Mouse (Mus musculus): Measurements from ENCODE around the gene Has3. TPM values are rescaled to one million over a fixed set of nuclear protein-coding genes. Genes with fewer than 3 reads are reported as not detected.

Has3 gene
- total RNA-seq (2014; rRNA removed; ENCODE audit: low replicate concordance) (2.5 and 4.6 TPM in 2 replicates), polyA plus RNA-seq (2015; fragmentation: Nextera tagmentation; extraction: Ambion mirVana) (0.11 and 0.14 TPM in 2 replicates)

DNA sequence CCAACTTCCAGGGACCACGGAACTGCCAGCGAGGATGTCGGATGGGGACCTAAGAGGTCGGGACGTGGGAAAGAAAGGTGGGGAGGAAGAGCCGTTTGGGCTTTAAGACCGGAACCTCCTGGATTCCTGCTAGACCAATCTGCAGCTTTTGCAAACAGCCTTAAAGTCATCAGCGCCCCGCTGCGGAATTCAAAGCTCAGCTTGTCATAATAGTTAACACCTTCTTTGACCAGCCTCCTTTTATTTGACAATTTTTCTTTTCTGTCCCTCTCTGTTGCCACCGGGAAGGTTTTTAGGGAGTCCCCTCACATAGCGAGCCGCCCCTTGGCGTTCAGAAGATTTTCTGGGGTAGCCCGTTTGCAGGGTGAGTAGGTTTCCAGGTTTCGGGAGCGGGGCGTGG lies at the start of gene Has3:
Gene Has3 (plus strand): TSS at position 192 of the 400 bp plus-strand sequence.
- WGBS, result 3% methylated on average over 18 of the region's 18 CpGs
- Histone ChIP-seq H3K27ac (ENCODE audit: low read depth) (no peak within 1 kb of the TSS), H3K4me3 (ENCODE audit: low read depth, low read length) (peak within 1 kb of the TSS; percentile 70), H3K4me1 (ENCODE audit: control insufficient read depth, insufficient read depth) (peaks cover 23% of the 10 kb centered on the region), H3K9ac (replicated peaks; ENCODE audit: low read depth, low read length) (peak within 1 kb of the TSS; percentile 54), H3K36me3 (replicated peaks; ENCODE audit: control insufficient read depth, insufficient read depth, low read length) (peaks cover 7% of the 10 kb centered on the region; the same call in 1 of the 2 replicates), H3K9me3 (replicated peaks; ENCODE audit: control insufficient read depth, low read length) (no peaks in the 10 kb centered on the region), H3K27me3 (ENCODE audit: control insufficient read depth, insufficient read depth, low read length) (no peaks in the 10 kb centered on the region), H3K4me2 (ENCODE audit: low read depth, low read length) (peak within 1 kb of the TSS; percentile 100)
- ATAC-seq (ENCODE audit: insufficient read depth, low read depth) (no peak), DNase-seq (ENCODE audit: low spot score) (no peak)
- TF ChIP-seq CTCF (IDR thresholded peaks at IDR 0.05; ENCODE audit: low read depth) (no peak), EP300 (IDR thresholded peaks at IDR 0.05; ENCODE audit: low read depth) (no peak)

DNA sequence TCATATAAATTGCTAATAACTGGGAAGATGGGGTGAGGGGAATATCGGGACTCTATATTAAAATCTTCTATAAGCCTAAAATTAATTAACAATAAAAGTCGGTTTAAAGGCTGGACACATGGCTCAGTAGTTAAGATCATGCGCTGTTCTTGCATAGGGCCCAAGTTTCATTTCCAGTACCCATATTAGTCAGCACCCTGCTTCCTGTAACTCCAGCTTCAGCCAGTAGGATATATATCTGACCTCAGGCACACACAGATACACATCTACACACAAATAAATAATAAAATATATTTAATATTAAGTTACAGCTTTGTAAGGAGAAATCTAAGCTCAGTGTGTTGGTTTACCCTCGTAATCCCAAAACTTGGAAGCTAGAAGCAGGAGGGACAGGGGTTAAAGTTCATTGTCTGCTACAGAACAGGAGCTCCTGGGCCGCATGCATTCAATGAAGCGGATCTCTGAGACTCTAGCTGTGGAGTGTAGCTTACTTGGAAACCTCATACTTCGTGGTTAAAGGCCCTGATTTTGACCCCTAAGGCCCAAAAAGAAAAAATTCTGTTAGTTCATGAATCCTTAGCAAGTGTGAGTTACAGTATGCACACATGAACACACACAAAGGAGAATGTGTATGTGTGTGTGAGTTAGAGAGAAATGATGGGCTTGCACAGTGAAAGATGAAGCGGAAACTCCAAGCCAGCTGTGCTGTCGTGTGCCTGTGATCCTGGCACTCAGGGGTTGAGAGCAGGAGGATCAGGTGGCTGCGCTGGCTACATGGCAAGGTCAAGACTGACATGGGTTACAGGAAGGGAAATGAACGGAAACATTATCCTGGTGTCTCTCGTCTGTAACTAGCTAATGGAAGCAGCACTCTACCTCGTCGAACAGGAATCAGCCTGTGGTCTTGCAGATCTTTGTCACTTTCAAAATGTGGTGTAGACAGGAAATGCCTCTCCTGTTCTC lies 49.2 kb upstream of the Has3 start:
- DNase-seq (ENCODE audit: low spot score), result no peak
- no peak for ATAC-seq (ENCODE audit: insufficient read depth, low read depth)
- WGBS, result 70% methylated on average over 14 of the region's 14 CpGs

DNA sequence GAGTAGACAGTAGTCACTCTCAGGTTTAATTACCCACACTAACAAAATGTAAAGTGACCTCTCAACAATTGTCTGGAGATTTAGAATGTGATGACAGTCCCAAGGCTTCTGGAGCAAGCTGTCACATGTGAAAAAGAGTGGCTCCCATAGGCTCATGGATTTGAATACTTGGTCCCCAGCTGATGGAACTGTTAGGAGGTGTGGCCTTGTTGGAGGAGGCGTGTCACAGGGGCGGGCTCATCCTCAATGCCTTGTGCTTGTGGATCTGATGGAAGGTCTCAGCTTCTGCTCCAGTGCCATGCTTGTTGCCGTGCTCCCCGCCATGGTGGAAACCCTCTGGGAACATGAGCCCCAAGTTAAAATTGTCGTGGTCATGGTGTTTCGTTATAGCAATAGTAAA lies 41.1 kb upstream of the Has3 start:
- no peaks in the 10 kb centered on the region for H3K4me1 ChIP-seq (ENCODE audit: control insufficient read depth, insufficient read depth)
- H3K27ac ChIP-seq (ENCODE audit: low read depth), result no peak overlapping the region
- no peak for TF ChIP-seq EP300 (IDR thresholded peaks at IDR 0.05; ENCODE audit: low read depth)
- TF ChIP-seq CTCF (IDR thresholded peaks at IDR 0.05; ENCODE audit: low read depth), result no peak
- DNase-seq (ENCODE audit: low spot score) (no peak), ATAC-seq (ENCODE audit: insufficient read depth, low read depth) (no peak)
- 0 out of 2 replicates have a peak, but pooled peaks cover 5% of the 10 kb centered on the region for H3K36me3 ChIP-seq (replicated peaks; ENCODE audit: control insufficient read depth, insufficient read depth, low read length)
- no peak overlapping the region for H3K9ac ChIP-seq (replicated peaks; ENCODE audit: low read depth, low read length)
- H3K27me3 ChIP-seq (ENCODE audit: control insufficient read depth, insufficient read depth, low read length), result no peaks in the 10 kb centered on the region
- H3K4me3 ChIP-seq (ENCODE audit: low read depth, low read length), result no peak overlapping the region
- WGBS, result 87% methylated on average over 6 of the region's 6 CpGs
- no peak overlapping the region for H3K4me2 ChIP-seq (ENCODE audit: low read depth, low read length)
- no peaks in the 10 kb centered on the region for H3K9me3 ChIP-seq (replicated peaks; ENCODE audit: control insufficient read depth, low read length)

More for the DNA sequence above, 49.2 kb upstream of the Has3 start:
- no peak overlapping the region for H3K9ac ChIP-seq (replicated peaks; ENCODE audit: low read depth, low read length)
- no peaks in the 10 kb centered on the region for H3K9me3 ChIP-seq (replicated peaks; ENCODE audit: control insufficient read depth, low read length)
- H3K36me3 ChIP-seq (replicated peaks; ENCODE audit: control insufficient read depth, insufficient read depth, low read length), result peaks cover 15% of the 10 kb centered on the region; the same call in 1 of the 2 replicates
- H3K4me3 ChIP-seq (ENCODE audit: low read depth, low read length), result no peak overlapping the region
- peaks cover 2% of the 10 kb centered on the region; the same call in 1 of the 2 replicates for H3K4me1 ChIP-seq (ENCODE audit: control insufficient read depth, insufficient read depth)
- H3K4me2 ChIP-seq (ENCODE audit: low read depth, low read length), result no peak overlapping the region
- no peak overlapping the region for H3K27ac ChIP-seq (ENCODE audit: low read depth)
- H3K27me3 ChIP-seq (ENCODE audit: control insufficient read depth, insufficient read depth, low read length), result no peaks in the 10 kb centered on the region
- TF ChIP-seq CTCF (IDR thresholded peaks at IDR 0.05; ENCODE audit: low read depth) (no peak), EP300 (IDR thresholded peaks at IDR 0.05; ENCODE audit: low read depth) (no peak)

DNA sequence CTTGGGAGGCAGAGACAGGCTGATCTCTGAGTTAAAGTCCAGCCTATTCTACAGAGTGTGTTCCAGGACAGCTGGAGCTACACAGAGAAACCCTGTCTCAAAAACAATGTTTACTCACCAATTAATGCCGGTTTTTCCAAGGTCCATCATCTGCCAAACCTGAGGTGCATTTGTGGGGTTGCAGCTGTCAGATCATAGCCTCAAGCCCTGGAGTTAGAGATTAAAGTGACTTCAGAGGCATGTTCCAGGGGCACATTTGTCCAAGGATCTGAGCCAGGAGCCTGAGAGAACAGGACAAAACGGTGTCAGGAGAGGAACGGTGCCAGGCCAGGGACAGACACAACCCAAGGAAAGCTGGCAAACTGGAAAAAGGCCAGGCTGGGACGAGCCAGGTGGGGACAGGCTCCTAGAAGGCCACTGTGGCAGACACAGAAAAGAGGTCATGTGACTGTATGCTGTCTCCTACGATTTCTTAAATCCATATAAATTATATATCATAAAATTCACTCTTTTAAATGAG lies 40.5 kb upstream of the Has3 start:
- 62% methylated on average over 5 of the region's 5 CpGs for WGBS
- Histone ChIP-seq H3K4me1 (ENCODE audit: control insufficient read depth, insufficient read depth) (peaks cover 3% of the 10 kb centered on the region; the same call in 1 of the 2 replicates), H3K27me3 (ENCODE audit: control insufficient read depth, insufficient read depth, low read length) (no peaks in the 10 kb centered on the region), H3K4me2 (ENCODE audit: low read depth, low read length) (no peak overlapping the region), H3K36me3 (replicated peaks; ENCODE audit: control insufficient read depth, insufficient read depth, low read length) (0 out of 2 replicates have a peak, but pooled peaks cover 5% of the 10 kb centered on the region), H3K4me3 (ENCODE audit: low read depth, low read length) (no peak overlapping the region), H3K9ac (replicated peaks; ENCODE audit: low read depth, low read length) (no peak overlapping the region), H3K27ac (ENCODE audit: low read depth) (no peak overlapping the region), H3K9me3 (replicated peaks; ENCODE audit: control insufficient read depth, low read length) (no peaks in the 10 kb centered on the region)
- DNase-seq (ENCODE audit: low spot score) (no peak), ATAC-seq (ENCODE audit: insufficient read depth, low read depth) (no peak)
- TF ChIP-seq EP300 (IDR thresholded peaks at IDR 0.05; ENCODE audit: low read depth) (no peak), CTCF (IDR thresholded peaks at IDR 0.05; ENCODE audit: low read depth) (no peak)

DNA sequence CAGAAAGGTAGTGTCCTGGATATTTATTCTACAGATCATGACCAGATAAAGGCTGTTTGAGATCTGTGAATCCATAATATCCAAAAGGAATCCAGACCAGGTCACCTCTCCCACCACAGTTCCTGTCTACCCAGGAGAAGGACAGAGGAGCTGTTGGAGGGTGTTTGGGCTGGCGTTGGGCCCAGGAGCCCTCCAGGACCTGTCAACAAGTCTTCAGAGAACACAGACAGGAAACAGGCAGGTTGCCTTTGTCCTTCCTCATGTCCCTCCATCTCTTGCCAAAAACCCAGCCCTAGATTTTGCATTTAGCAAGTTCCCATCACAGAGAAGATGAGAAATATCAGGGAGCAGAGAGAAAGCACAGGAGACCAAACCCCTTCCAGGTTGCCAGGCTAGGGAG lies 35.1 kb upstream of the Has3 start:
- ATAC-seq (ENCODE audit: insufficient read depth, low read depth), result peak; percentile 90
- peak; percentile 87 for DNase-seq (ENCODE audit: low spot score)
- Histone ChIP-seq H3K27ac (ENCODE audit: low read depth) (peak overlapping the region; percentile 74), H3K36me3 (replicated peaks; ENCODE audit: control insufficient read depth, insufficient read depth, low read length) (no peaks in the 10 kb centered on the region), H3K4me2 (ENCODE audit: low read depth, low read length) (no peak overlapping the region), H3K27me3 (ENCODE audit: control insufficient read depth, insufficient read depth, low read length) (no peaks in the 10 kb centered on the region), H3K4me3 (ENCODE audit: low read depth, low read length) (no peak overlapping the region), H3K9me3 (replicated peaks; ENCODE audit: control insufficient read depth, low read length) (no peaks in the 10 kb centered on the region), H3K4me1 (ENCODE audit: control insufficient read depth, insufficient read depth) (peaks cover 25% of the 10 kb centered on the region), H3K9ac (replicated peaks; ENCODE audit: low read depth, low read length) (no peak overlapping the region)
- TF ChIP-seq CTCF (IDR thresholded peaks at IDR 0.05; ENCODE audit: low read depth) (no peak), EP300 (IDR thresholded peaks at IDR 0.05; ENCODE audit: low read depth) (peak; percentile 94)
- 13% methylated on average over 1 of the region's 1 CpGs for WGBS

All from heart, postnatal 0 days (tissue).